Mouse (Mus musculus) ovary, adult 10 weeks (tissue): Measurements from ENCODE around the gene Cuedc2. TPM values are rescaled to one million over a fixed set of nuclear protein-coding genes. Genes with fewer than 3 reads are reported as not detected.

Experiments
- polyA plus RNA-seq: library from polyadenylated mRNA; stranded (reverse); fragments of 350-450 nt; fragmentation: Illumina TruSeq; extraction: RNeasy Lipid Tissue Mini Kit (QIAGEN cat#74804); gene quantifications from one replicate; pipeline ENCODE4 v1.2.3, GENCODE M21; 2014

Gene Cuedc2
- 2.9 TPM for polyA plus RNA-seq

DNA sequence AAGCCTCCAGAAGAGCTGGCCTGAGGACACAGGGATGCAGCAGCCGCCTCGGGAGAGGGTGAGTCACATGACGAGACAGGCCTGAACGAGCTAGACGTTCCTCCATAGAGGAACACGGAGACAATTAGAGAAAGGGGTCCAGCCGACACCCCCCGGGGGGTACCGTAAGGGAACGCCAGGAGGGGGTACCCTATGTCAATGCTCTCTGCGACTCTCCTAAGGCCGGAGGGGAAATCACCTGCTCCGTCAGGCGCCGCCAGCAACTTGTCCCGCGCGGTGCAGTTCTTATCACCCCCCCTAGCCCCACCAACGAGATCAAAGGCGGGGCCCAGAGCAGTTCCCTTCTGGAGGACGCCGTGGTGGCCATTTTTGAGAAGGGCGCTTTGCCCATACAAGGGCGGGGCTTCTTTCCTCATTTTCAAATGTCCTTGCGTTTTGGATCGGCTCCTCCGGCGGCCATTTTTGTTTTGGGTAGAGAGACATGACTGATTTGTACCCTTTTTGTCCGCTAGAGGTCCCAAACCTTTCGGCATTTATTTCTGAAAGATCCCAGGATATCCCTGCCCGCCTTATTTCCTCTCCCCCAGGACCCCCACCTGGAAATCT, at the start of gene Cuedc2:
Gene Cuedc2 (minus strand): TSS at position 372 of the 606 bp plus-strand sequence.

GRCm38 (mm10) chr19:46350168-46350932, 11.8 kb upstream of the Cuedc2 start, which contains the start of gene 2310034G01Rik:
2310034G01Rik (minus strand) TSS chr19:46350302.

DNA sequence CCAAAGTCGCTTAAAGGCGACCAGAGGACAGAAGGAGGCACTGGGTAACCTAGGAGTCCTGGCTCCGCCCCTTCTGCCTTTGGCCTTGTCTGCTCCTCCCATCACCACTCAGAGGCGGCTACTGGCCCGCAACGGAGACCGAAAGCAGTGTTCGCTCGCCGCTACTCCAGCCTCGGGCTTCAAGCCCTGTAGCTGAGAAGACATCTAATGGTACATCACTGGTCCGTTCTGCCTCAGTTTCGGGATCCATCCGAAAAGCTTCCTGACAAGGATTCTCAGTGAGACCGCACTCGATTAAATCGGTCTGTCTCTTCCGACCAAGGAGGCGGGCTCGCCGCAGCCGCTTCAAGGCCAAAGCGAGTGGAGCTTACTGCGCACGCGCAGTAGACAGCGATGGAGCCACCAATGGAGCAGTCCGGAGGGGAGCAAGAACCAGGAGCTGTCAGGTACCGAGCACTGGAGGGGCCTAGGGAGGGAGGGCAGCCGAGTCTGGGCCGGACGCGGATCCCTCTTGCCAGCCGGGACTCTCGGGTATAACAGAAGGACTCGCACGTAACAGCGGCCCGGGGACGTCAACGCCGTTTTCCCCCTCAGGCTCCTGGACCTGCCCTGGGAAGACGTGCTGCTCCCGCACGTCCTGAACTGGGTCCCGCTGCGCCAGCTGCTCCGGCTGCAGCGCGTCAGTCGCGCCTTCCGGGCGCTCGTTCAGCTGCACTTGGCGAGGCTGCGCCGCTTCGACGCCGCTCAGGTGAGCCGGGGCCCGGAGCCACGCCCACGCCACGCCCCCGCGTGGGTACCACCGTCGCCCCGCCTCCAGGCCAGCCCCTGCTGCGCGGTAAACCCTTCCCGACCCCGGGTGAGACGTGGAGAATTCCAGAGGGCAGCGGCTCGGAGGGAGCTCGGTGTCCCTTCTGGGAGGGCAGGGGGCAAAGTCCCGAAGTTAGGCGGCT, 10.1 kb downstream of the Cuedc2 start, which contains the start of gene Fbxl15:
Gene Fbxl15 (plus strand): TSS at position 104 of the 950 bp plus-strand sequence.

GRCm38 (mm10) chr19:46326756-46327305, 11.7 kb downstream of the Cuedc2 start, which contains the start of gene Psd:
Psd (minus strand) TSS chr19:46327156.

GRCm38 (mm10) chr19:46304216-46304841, 34.2 kb downstream of the Cuedc2 start, which contains the start of gene Nfkb2:
Nfkb2 (plus strand) TSS chr19:46304320.

Other genes with a start within 250 kb of the Cuedc2 start
- not detected for gene Elovl3, start 206.8 kb downstream of the Cuedc2 start, polyA plus RNA-seq
- not detected for gene Pitx3, start 190.4 kb downstream of the Cuedc2 start, polyA plus RNA-seq
- gene Gbf1, start 186.2 kb downstream of the Cuedc2 start, polyA plus RNA-seq = 27.3 TPM
- gene Nfkb2, start 34.4 kb downstream of the Cuedc2 start, polyA plus RNA-seq = 0.46 TPM
- gene Psd, start 11.5 kb downstream of the Cuedc2 start, polyA plus RNA-seq = 3.6 TPM
- gene Fbxl15, start 10.5 kb downstream of the Cuedc2 start, polyA plus RNA-seq = not detected
- gene Mfsd13a, start 2.4 kb upstream of the Cuedc2 start, polyA plus RNA-seq = 0.46 TPM
- gene 2310034G01Rik, start 11.6 kb upstream of the Cuedc2 start, polyA plus RNA-seq = 1.5 TPM
- gene Actr1a, start 57.0 kb upstream of the Cuedc2 start, polyA plus RNA-seq = 35.6 TPM
- 8.0 TPM for gene Sufu, start 58.2 kb upstream of the Cuedc2 start, polyA plus RNA-seq
- 10.9 TPM for gene Trim8, start 163.0 kb upstream of the Cuedc2 start, polyA plus RNA-seq
- gene Arl3, start 234.5 kb upstream of the Cuedc2 start, polyA plus RNA-seq = 174 TPM
- gene Sfxn2, start 234.7 kb upstream of the Cuedc2 start, polyA plus RNA-seq = 13.5 TPM